23 mouse cellular contexts compared by ENCODE assay signal in the genomic region with DNA sequence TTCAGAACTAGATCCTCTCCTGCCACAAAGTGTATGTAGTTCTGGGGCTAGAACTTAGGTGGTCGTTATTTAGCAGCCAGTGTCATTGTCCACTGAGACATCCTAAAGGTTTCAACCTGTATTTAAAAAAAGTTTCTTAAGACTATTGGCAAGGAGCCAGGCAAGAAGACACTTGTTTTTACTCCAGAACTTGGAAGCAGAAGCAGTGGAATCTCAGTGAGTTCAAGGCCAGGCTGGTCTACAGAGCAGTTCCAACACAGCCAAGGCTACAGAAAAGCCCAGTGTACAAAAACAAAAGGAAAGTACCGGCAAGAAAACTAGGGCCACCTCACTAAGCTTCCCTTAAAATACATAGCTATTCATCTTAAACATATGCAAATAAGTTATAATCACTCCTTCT.
"Had no signal": no experiment of that assay in that cellular context is flagged by ENCODE, and none has a peak within 500 bp of the region (broad histone marks: within the 10 kb centered on the region; RNA-seq: fewer than 3 reads in every experiment).

No protein-coding gene starts in this region.

- H3K9me3 ChIP-seq: liver, embryonic 15.5 days; lung, embryonic 15.5 days; megakaryocyte, embryonic 14.5 days; midbrain, embryonic 12.5 days; neural tube, embryonic 13.5 days; neural tube, embryonic 15.5 days had no signal

- H3K4me2 ChIP-seq: liver, embryonic 15.5 days; lung, embryonic 15.5 days; midbrain, embryonic 12.5 days; neural tube, embryonic 13.5 days; neural tube, embryonic 15.5 days had no signal

- H3K4me3 ChIP-seq: liver, embryonic 15.5 days; lung, embryonic 15.5 days; megakaryocyte, embryonic 14.5 days; midbrain, embryonic 12.5 days; myocyte; neural tube, embryonic 13.5 days; neural tube, embryonic 15.5 days had no signal

- ATAC-seq: liver, postnatal 0 days; lung, postnatal 0 days; midbrain, embryonic 16.5 days had no signal

- H3K9ac ChIP-seq: liver, embryonic 15.5 days; liver, postnatal 0 days; lung, embryonic 15.5 days; midbrain, embryonic 12.5 days; neural tube, embryonic 13.5 days; neural tube, embryonic 15.5 days had no signal

- H3K4me1 ChIP-seq: liver, embryonic 15.5 days; lung, embryonic 15.5 days; megakaryocyte, embryonic 14.5 days; midbrain, embryonic 12.5 days; neural tube, embryonic 13.5 days; neural tube, embryonic 15.5 days had no signal

- H3K27ac ChIP-seq: liver, embryonic 15.5 days; lung, embryonic 15.5 days; macrophage; midbrain, embryonic 12.5 days; neural tube, embryonic 13.5 days; neural tube, embryonic 15.5 days had no signal

- H3K27me3 ChIP-seq: liver, embryonic 15.5 days; lung, embryonic 15.5 days; megakaryocyte, embryonic 14.5 days; midbrain, embryonic 12.5 days; neural tube, embryonic 13.5 days; neural tube, embryonic 15.5 days had no signal

- DNase-seq: liver, postnatal 0 days; lung, adult 2 months; lung, postnatal 14 days; lung, postnatal 36 days; midbrain, embryonic 14.5 days; retina, postnatal 1 day; right cerebral cortex, adult 18-20 months; right cerebral cortex, postnatal 25 days; right cerebral cortex, postnatal 4 days; spleen, adult 18-20 months; thymus, adult 18-20 months; thymus, postnatal 14 days; thymus, postnatal 36 days had no signal
